Mouse (Mus musculus): ENCODE data around the gene Ubash3a.
"Not testable (repeated sequence)": the region's sequence is repeated elsewhere in the genome, so short reads cannot be mapped to it uniquely, and the experiment has no call there.

Gene Ubash3a

DNA sequence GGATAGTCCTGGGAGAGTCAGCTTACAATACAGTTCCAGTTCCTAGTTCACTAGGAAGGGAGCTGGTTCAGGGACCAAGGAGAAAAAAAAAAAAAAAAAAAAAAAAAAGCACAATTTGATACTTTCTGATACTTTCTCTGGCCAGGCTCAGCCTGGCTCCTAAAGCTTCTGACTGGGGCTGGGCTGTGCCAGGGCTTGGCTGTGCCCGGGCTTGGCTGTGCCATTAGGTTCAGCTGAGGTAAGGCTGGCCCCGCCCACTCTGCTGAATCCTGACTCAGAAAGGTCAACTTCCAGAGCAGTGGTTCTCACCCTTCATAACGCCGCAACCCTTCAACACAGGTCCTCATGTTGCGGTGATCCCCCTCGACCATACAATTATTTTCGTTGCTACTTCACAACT lies 52.8 kb downstream of the Ubash3a start:
- no peak for DNase-seq (ENCODE audit: extremely low spot score, low spot score)

DNA sequence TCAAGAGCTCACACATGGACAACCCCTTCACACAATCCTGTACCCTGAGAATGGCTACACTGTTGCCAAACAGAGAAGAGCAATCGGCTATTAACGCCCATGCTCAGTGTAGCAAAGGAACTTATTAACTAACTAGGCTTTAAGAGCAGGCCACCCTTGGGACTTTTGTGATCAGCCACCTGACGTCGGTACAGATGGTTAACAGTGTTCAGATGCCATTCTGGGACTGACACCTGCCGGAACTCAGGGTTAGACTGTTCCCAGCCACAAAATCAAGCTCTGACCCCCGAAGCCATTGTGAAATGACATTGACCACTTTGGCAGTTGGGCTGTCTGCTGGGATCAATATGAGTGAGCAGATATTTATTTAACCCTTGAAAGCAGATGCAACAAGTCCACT lies 53.7 kb downstream of the Ubash3a start:
- no peak for DNase-seq (ENCODE audit: extremely low spot score, low spot score)

DNA sequence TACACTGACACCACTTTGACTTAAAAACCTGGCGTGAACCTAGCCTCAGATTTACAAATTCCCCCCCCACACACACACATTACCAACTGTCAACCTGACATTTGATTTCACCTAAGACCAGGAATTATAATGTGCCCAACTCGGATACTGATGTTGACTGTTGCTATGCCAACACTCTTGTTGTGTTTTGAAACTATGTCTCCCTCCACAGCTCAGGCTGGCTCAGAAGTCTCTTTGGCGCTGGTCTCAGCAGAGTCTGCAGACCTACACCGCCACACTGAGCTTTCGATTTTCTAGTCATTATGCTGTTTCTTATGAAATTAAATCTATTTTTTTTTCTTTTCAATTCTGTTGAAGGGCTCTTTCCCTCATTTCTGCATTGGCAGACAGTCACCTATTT lies 55.0 kb downstream of the Ubash3a start:
- no peak for DNase-seq (ENCODE audit: extremely low spot score, low spot score)

DNA sequence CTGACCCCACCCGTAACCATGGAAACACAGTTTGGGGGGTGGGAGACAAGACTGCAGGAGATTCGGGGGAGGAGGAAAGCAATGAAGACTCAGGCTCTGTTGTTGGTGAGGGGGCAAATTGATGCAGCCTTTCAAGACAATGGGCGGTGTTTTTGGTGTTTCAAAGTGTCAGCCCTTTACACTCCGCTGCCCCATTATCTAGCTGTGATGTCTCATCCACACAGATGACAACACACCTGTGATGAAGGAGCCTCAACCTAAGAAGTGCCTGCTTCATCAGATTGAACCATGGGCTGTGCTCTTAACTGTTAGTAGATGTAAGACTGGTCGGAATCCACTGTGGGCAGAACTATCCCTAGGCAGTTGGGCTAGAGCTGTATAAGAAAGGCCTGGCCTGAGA lies 56.1 kb downstream of the Ubash3a start:
- no peak for DNase-seq (ENCODE audit: extremely low spot score, low spot score)

DNA sequence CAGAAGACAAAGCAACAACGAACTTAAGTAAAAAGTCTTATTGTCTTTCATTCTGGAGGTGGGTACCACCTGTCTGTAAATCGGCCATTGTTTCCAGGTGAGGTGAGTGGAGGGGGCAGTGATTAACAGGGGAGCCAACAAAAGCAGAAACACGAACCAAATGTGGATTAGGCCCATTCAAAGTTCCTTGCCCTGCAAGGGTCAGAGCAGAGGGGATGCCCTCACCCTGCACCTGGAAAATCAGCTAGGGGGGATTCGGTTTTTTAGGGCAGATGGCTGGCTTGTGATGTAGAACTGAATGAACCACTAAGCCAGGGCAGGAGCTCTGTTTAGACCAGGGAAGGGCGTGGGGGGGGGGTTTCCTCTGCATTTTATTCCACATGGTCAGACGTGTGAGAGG lies 56.7 kb downstream of the Ubash3a start:
- no peak for DNase-seq (ENCODE audit: extremely low spot score, low spot score)

DNA sequence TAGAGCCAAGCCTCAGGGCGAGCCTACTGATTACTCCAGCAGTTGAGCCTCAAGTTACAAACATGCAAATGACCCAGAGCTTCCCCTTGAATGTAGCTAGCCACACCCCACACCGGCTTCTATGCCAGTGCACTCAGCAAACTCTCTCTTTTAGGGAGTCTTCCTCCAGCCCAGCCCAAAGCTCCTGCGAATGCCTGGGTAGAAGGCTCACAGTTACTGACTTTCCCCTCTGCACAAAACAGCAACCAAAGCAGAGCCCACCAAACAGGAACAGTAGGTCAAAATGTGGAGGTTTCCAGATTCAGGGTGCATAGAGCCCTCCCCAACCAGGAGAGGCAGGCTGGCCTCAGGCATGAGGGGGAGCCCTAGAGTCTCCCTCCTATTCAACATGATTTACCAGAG lies 57.5 kb downstream of the Ubash3a start:
- no peak for DNase-seq (ENCODE audit: extremely low spot score, low spot score)

DNA sequence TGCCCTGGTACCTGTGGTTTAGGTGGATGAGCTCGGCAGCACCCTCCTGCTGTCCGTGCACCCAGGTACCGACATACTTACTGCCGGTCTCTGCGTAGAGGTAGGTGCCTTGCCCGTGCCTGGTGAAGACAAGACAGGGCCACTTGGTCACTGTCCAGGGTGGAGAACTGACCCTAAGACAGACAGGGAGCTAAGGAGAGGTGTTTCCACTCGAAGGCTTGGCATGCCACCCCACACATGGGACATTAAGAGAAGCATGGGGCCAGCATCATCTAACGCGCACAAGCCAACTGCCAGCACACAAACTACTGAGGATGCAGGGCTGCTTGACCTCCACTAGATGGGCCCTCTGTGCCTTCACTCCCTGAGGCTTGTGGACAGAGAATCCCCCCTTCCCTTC lies 58.2 kb downstream of the Ubash3a start:
- DNase-seq (ENCODE audit: extremely low spot score, low spot score), result no peak

DNA sequence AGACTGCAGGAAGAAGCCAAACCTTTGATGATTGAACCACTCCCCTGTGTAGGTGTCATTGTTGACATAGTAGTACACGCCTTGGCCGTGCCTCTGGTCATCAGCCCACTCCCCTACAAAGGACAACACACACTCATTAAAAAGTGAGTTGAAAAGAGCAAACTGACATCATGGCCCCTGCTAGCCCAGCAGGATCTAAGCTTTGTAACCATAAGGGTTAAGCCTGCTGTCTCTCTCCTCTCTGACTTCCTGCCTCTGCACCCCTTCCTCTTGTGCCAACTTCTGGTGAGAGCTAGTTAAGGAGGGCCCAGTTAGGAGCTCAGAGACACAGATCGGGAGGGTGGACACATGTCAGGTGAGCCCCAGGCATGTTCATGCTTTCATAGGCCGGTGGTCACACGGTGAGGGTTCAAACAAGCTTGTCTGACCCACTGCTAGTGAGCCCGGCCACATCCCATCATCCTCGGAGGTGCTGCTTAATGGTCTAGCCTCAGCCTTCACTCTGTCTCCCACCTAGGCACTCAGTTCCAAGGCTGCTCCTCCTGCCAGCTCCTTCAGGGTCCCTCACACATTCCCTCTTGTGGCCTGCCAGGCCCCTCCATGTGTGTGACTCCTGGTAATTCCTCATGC lies 58.8 kb downstream of the Ubash3a start:
- no peak for DNase-seq (ENCODE audit: extremely low spot score, low spot score)

DNA sequence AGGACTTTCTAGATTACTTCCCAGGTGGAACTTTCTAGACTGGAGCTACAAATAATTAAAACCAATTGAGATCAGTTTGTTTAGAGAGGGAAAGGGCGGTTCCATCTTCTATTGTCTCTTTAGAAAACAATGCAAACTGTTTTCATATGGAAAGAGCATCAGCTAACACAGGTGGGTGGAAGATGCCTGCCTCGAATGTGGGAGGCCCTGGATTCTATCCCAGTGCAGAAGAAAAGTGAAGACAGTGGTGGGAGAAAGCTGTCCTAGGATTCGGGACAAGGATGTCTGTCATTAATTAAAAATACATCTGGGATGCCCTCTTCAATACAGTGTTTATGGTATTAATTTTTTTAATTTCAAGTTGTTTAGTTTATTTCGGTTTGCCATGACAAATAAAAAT lies 59.5 kb downstream of the Ubash3a start:
- no peak for DNase-seq (ENCODE audit: extremely low spot score, low spot score)

DNA sequence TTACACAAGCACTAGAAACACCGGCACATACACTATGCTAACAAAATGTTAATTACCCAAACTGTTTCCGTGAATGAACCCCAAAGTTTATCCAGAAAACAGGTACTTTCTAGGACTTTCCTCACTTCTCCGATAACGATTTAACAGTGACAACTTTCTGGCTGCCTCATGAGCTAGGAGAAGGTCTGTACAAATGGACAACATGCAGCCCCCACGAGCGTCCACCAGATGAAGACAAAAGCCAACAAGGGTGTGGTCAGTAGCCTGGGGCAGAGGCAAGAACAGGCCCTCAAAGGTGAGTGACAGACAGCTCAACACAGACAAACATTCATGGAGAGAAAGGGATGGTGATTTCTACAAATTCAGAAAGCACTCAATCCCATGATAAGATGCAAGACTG lies 59.9 kb downstream of the Ubash3a start:
- DNase-seq (ENCODE audit: extremely low spot score, low spot score), result no peak

DNA sequence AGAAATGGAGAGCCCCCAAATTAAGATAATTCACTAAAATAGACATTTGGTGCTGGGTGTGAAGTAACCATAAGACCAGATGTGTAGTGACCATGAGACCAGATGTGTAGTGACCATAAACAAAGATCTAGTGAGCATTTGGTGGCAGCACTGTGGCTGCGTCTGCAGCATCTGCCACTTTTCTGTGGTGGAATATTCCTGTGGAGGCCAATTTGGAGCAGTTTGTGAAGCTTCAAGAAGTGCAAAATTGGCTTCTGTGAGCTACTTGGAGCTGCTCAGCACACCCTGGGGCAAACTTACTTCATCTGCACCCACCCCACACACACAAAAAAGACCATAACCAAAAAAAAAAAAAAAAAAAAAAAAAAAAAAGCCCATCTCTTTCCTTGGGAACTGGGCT lies 60.3 kb downstream of the Ubash3a start:
- DNase-seq (ENCODE audit: extremely low spot score, low spot score), result no peak

DNA sequence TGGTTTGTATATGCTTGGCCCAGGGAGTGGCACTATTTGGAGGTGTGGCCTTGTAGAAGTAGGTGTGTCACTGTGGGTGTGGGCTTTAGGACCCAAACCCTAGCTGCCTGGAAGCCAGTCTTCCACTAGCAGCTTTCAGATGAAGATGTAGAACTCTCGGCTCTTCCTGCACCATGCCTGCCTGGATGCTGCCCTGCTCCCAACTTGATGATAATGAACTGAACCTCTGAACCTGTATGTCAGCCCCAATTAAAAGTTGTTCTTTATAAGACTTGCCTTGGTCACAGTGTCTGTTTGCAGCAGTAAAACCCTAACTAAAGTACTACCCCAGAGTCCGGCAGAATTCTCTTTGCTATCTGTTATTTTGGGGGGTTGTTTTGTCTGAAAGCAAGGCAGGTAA lies 62.1 kb downstream of the Ubash3a start:
- DNase-seq (ENCODE audit: extremely low spot score, low spot score), result no peak

DNA sequence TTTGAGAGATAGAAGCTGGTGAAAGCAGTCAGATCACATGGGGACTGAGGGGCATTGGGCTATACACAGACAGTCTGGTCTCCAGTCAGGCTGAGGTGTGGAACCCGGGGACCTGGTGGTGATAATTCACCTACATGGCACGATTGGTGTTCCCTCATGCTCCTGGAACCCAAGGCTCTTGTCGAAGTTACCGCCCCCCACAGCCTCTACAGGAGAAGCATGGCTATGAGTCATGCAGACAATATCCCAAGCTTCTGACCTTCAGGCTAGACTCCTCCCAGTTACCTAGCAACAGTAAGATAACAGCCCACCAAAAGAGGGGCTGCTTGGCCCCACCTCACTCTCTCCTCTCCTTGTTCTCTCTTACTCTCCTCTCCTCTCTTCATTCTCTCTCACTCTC lies 62.6 kb downstream of the Ubash3a start:
- DNase-seq (ENCODE audit: extremely low spot score, low spot score), result no peak

DNA sequence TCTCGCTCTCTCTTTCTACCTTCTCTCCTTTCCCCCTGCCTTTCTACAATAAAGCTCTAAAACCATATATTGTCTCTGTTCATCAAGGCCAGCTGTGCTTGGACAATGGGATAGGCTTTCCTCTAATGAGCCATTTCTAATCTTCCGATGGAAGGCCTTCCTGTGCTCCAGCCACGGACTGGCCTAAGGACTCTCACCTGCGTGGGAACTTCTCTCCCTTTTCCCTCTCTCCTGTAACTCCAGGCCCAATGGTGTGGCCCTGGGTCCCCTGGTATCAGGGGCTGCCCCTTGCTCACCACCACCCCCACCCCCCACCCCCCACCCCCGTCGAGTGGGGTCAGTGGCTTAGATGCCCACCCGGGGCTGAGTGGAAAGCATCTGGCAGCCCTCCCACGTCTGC lies 63.1 kb downstream of the Ubash3a start:
- not testable (repeated sequence) for DNase-seq (ENCODE audit: extremely low spot score, low spot score)

DNA sequence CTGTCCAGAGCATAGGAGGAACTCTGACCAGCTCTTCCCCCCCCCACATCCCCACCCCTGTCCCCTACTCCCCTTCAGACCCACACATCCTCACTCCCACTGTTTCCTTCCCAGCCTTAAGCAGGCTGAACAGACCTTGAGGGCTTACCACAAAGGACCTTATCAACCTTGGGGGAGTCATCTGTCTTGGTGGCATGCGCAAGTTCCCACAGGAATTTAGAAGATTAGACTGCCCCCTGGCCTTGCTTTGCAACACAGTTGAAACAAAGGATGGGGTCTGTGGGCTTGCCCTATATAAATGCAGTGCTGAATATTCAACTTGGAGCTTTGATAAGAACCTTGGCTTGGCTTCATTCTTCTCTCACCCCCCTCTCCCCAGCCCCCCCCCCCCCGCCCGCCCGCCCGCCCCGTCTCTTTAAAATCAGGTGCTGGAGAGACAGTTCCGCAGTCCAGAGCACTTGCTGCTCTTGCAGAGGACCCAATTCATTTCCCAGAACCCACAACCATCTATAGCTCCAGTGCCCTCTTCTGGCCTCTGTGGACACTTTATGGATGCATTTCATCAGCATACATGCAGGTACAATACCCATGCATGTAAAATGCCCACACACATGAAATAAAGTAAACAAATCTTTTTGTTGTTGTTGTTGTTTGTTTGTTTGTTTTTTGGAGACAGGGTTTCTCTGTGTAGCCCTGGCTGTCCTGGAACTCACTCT lies 63.6 kb downstream of the Ubash3a start:
- no peak for DNase-seq (ENCODE audit: extremely low spot score, low spot score)

DNA sequence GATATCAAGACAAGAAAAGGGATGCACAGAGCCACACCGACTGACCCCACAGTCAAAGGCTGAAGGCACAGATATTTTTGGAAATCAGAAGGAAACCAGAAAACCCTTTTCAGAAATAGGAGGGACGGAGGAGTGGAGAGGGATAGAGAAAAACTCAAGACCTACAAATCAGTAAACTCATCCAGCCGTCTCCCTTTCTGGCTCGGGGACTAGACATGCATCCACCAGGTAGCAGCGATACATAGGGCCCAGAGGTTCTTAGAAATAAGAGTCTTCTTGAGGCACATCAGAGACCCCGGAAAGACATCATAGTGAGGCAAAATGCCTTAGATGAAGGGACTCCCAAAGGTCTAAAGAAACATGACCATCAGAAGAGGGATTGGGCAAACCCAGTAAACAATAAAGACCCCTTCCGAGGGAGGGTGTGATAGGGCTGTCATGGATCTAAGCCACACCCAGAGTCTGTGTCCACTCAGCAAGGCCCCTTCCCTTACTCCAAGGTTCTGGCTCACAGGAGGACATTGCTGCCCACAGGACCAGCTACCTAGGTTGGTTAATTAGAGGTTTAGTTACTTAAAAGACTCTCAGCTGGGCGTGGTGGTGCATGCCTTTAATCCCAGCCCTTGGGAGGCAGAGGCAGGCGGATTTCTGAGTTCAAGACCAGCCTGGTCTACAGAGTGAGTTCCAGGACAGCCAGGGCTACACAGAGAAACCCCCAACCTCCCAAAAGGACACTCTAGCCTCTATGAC lies 64.9 kb downstream of the Ubash3a start:
- DNase-seq (ENCODE audit: extremely low spot score, low spot score), result no peak

DNA sequence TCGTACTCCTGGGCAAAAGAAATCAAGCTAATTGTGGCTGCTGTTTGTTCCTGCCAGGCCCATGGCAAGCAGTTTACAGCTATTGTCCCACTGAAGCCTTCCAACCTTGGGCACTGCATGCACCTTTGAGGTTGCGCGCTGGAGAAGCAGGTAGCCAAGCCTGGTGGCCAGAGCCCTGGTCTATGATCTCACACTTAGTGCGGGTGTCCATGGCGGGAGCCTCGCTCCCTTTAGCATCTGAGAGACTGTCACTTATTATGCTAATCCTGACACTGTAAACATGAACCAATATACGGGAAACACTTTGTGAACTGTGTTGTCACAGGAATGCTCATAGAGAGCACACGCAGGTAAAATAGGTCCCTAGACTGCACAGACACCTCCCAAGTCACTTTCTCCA lies 66.0 kb downstream of the Ubash3a start:
- no peak for DNase-seq (ENCODE audit: extremely low spot score, low spot score)

DNA sequence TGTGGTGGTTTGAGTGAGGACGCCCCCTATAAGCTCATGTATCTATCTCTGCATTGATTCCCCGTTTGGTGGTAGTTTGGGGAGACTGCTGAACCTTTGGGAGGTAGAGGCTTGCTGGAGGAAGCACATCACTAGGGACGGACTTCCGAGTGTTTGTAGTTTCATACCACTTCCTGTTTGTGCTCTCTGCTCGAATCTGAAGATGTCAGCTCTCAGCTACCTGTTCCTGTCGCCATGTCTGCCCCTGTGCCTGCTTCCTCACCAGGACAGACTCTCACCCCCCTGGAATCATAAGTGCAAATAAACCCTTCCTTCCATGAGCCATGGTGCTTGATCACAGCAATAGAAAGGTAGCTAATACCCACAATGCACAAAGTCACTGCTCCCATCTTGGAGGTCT lies 67.5 kb downstream of the Ubash3a start:
- no peak for DNase-seq (ENCODE audit: extremely low spot score, low spot score)

DNA sequence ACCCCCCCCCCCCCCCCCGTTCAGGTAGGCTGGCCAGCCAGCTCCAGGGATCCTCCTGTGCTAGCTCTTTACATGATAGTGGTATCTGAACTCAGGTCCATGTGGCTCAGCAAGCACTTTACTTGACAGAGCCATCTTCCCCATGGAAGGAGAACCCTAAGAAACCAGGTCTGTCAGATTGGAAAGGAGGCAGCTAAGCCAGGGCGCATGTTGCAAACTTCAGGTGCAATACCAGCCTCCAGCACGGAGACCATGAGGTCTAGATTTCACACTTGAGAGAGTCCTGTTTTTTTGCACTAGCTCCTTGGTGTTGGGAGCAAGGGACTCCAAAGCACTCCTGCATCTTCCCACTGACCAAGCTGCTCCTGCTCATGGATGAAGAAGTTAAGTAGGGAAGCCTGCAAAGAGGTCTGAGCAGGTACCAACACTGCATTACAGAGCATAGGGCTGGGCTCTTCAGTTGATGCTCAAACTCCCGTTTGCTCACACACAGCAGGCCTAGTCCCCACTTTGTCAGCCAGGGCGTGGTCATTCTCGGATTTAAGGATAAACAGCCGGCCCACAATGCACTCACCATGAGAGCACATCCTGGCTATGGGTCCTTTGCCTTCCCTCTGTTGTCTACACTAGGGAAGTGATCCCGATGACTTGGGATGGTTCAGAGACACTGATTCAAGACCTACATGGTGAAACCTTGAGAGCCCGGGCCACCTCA lies 68.7 kb downstream of the Ubash3a start:
- DNase-seq (ENCODE audit: extremely low spot score, low spot score), result no peak

DNA sequence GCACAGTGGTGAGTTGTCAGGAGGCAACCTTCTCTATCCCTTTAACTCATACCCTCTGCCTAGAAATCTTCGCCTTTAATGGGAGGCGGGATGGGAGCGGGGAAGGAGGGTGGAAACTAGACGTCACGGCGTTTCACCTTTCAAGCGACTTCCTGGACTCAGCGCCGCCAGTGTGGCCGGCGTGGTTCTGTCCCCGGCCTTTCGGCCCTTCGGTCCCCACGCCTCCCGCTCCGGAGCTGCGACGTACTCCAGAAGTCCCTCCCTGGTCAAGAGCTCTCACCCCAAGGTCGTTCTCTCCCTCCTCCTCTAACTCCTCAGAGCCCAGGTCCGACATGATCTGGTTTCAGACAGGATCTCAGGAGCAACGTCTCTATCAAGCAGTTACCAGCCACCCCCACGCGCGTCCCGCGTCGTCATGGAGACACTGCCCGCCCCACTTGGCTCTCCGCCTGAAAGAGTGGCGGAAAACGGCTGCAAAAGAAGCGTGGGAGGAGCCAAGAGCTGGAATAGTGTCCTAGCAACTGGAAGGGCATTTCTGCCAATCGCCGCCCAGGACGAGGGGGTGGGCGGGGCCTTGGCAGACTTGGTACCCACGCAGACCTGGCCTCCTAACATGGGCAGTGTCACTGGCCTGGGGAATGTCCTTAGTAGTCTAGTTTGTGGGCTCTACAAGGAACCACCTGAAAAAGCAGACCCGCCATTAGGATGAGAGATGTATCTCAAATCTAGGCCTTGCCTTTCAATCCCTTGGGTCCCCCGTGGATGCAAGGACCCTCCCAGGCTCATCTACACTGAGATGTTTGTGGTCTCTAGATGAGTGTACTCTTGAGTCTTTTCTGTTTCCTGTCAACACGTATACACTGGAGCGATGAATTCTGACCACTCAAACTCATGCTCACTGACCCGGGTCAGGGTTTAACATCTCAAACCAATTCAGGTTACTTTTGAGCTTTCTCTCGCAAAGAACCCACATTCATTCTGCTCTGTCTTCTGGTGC lies 69.5 kb downstream of the Ubash3a start, which contains the start of gene Rsph1:
Rsph1 (minus strand) TSS at position 462 of the 997 bp plus-strand sequence.
- DNase-seq (ENCODE audit: extremely low spot score, low spot score), result peak; percentile 86

DNA sequence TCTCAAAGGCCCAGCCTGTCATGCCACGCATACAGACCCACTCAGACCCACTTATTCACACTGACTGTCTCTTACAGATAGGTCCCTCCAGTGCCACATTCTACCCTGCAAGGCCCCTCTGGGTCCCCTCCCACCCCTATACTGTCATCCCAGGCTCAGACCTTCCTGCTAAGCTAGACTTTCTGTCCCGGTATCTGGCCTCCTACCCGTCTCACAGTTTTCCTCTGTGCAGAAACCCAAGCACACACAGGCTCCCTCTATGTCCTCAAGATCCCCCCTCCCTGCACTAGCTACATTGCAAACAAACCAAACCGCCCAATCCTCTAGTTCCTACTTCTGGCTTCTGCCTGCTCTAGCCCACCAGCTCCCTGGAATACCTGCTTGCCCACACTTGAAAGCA lies 70.3 kb downstream of the Ubash3a start:
- no peak for DNase-seq (ENCODE audit: extremely low spot score, low spot score)
